Mouse (Mus musculus) MEL (cell line): Measurements from ENCODE around the gene Tll2.

Experiments used
- BHLHE40 ChIP-seq: IDR thresholded peaks from 2 replicates; pipeline ENCODE4 v1.6.1; 2012; ENCODE audit warnings: low read depth, mild to moderate bottlenecking, inconsistent platforms, low read length, improper control_type of control experiment, borderline replicate concordance
- CHD2 ChIP-seq: IDR thresholded peaks from 2 replicates; pipeline ENCODE4 v1.6.1; 2011; ENCODE audit warnings: low read length, improper control_type of control experiment
- CTCF ChIP-seq, 3 experiments: IDR thresholded peaks in 2 of 3; conservative IDR thresholded peaks in 1 of 3; 2 replicates each; pipeline ENCODE4 v1.5.1; 2011 to 2012; ENCODE audit warnings: low read length in 3 of 3, low read depth in 2 of 3, mild to moderate bottlenecking in 2 of 3, improper control_type of control experiment in 1 of 3, inconsistent platforms in 1 of 3, mixed read lengths in 1 of 3, moderate library complexity in 1 of 3; ENCODE audit not compliant: control insufficient read depth in 1 of 3, insufficient read depth in 1 of 3, poor library complexity in 1 of 3, severe bottlenecking in 1 of 3
- EP300 ChIP-seq, 2 experiments: IDR thresholded peaks; 2 replicates each; pipeline ENCODE4 v1.6.1; 2011; ENCODE audit warnings: improper control_type of control experiment in 2 of 2, low read length in 2 of 2, low read depth in 1 of 2, mild to moderate bottlenecking in 1 of 2
- MAZ ChIP-seq: IDR thresholded peaks from 2 replicates; pipeline ENCODE4 v1.6.1; 2012; ENCODE audit warnings: low read depth, mild to moderate bottlenecking, inconsistent platforms, low read length, improper control_type of control experiment
- POLR2A ChIP-seq, 2 experiments: IDR thresholded peaks; 2 replicates each; pipeline ENCODE4 v1.6.1; 2011 to 2012; ENCODE audit warnings: low read length in 2 of 2, mild to moderate bottlenecking in 2 of 2, control low read depth in 1 of 2, improper control_type of control experiment in 1 of 2, low read depth in 1 of 2, moderate library complexity in 1 of 2; ENCODE audit not compliant: control insufficient read depth in 1 of 2, insufficient read depth in 1 of 2, poor library complexity in 1 of 2
- TBP ChIP-seq: IDR thresholded peaks from 2 replicates; pipeline ENCODE4 v1.8.0; 2011; ENCODE audit warnings: low read depth, low read length, improper control_type of control experiment
- ZNF384 ChIP-seq: IDR thresholded peaks from 2 replicates; pipeline ENCODE4 v1.6.1; 2012; ENCODE audit warnings: low read depth, mild to moderate bottlenecking, inconsistent platforms, low read length, improper control_type of control experiment

DNA sequence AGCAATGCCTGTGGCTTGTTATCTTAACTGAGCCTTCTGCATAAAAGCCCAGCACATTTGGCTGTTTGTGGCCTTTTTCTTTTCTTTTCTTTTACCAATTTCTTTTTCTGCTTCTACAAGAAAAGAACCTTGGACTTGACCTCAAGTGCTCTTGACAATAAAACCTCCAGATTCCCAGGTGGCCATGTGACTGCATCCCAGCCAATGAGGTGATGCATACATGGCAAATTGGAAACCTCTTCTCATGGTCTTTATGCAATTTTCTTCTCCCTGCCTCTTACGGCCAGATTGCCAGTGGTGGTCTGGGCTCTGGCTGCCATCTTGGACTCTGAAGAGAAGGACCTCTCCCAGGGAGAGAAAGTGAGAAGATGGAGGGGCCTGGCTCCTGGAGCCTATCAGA, 13.3 kb downstream of the Tll2 start:
- no peak for TF ChIP-seq CTCF (IDR thresholded peaks at IDR 0.05 in 2 of 3, conservative IDR thresholded peaks at IDR 0.05 in 1 of 3; ENCODE audit: control insufficient read depth in 1 of 3, insufficient read depth in 1 of 3, low read depth in 2 of 3, low read length in 3 of 3, poor library complexity in 1 of 3, severe bottlenecking in 1 of 3)
- no peak for TF ChIP-seq CHD2
- no peak for TF ChIP-seq MAZ
- TF ChIP-seq BHLHE40: no peak
- no peak for TF ChIP-seq ZNF384
- TF ChIP-seq POLR2A (IDR thresholded peaks at IDR 0.05; ENCODE audit: control insufficient read depth in 1 of 2, insufficient read depth in 1 of 2, low read depth in 1 of 2, low read length in 2 of 2, poor library complexity in 1 of 2): no peak
- no peak for TF ChIP-seq TBP
- no peak for TF ChIP-seq EP300 (IDR thresholded peaks at IDR 0.05; ENCODE audit: low read depth in 1 of 2, low read length in 2 of 2)
